Mouse (Mus musculus) neural tube, embryonic 13.5 days (tissue): ENCODE measurements around the gene Pmel. TPM values are rescaled to one million over a fixed set of nuclear protein-coding genes. Genes with fewer than 3 reads are reported as not detected.
A peak's percentile ranks its signal among the peaks of the same experiment; 100 is the strongest.
"Not testable (repeated sequence)": the region's sequence is repeated elsewhere in the genome, so short reads cannot be mapped to it uniquely, and the experiment has no call there.

Source experiments
- ATAC-seq: fragments of 200-750 bp; cut with Nextera tagmentation; 2 replicates; pipeline ENCODE4 v1.8.0; 2017; ENCODE audit warnings: low read depth, mild to moderate bottlenecking, moderate TSS enrichment, moderate library complexity
- H3K27ac ChIP-seq: fragments of 300-500 bp; sonication (generic); replicated peaks from 2 replicates; pipeline ENCODE4 v1.5.1; 2015; ENCODE audit warnings: moderate library complexity, mild to moderate bottlenecking, inconsistent platforms
- H3K27me3 ChIP-seq: fragments of 300-500 bp; sonication (generic); 2 replicates; pipeline ENCODE4 v1.6.1; 2015; ENCODE audit warnings: mild to moderate bottlenecking, inconsistent platforms
- H3K36me3 ChIP-seq: fragments of 300-500 bp; sonication (generic); 2 replicates; pipeline ENCODE4 v1.6.1; 2015; ENCODE audit warnings: mild to moderate bottlenecking, inconsistent platforms
- H3K4me1 ChIP-seq: fragments of 300-500 bp; sonication (generic); replicated peaks from 2 replicates; pipeline ENCODE4 v1.6.1; 2015; ENCODE audit warnings: inconsistent platforms
- H3K4me2 ChIP-seq: fragments of 300-500 bp; sonication (generic); 2 replicates; pipeline ENCODE4 v1.6.1; 2015; ENCODE audit warnings: inconsistent platforms, mild to moderate bottlenecking, moderate library complexity
- H3K4me3 ChIP-seq: fragments of 300-500 bp; sonication (generic); 2 replicates; pipeline ENCODE4 v1.5.1; 2015; ENCODE audit warnings: mild to moderate bottlenecking, inconsistent platforms
- H3K9ac ChIP-seq: fragments of 300-500 bp; sonication (generic); 2 replicates; pipeline ENCODE4 v1.6.1; 2015; ENCODE audit warnings: moderate library complexity, mild to moderate bottlenecking, inconsistent platforms
- H3K9me3 ChIP-seq: fragments of 300-500 bp; sonication (generic); 2 replicates; pipeline ENCODE4 v1.6.1; 2016; ENCODE audit warnings: inconsistent platforms
- WGBS: fragments of 180-500 bp; shearing (Covaris S2); methylation state at CpG from one replicate; pipeline ENCODE4 v1.1.7; 2015; 5-methylcytosine and 5-hydroxymethylcytosine counted together
- polyA plus RNA-seq: library from polyadenylated mRNA; unstranded; fragments of >200 nt; fragmentation: Nextera tagmentation; extraction: Ambion mirVana; gene quantifications from 2 replicates; pipeline ENCODE4 v1.2.1, GENCODE M21; 2015

The Pmel gene
- polyA plus RNA-seq, 1 experiment from 2014 or later = 1.0 TPM

- 11% methylated on average over 11 of the region's 11 CpGs for WGBS
- peak; percentile 58 for ATAC-seq
- H3K36me3 ChIP-seq = 0 out of 2 replicates have a peak, but pooled peaks cover 6% of the 10 kb centered on the region
- H3K9me3 ChIP-seq = no peaks in the 10 kb centered on the region
- 0 out of 2 replicates have a peak overlapping the region, but pooled peaks have one; percentile 29 for H3K27ac ChIP-seq
- H3K9ac ChIP-seq = peak overlapping the region; percentile 63
- H3K4me3 ChIP-seq = peak overlapping the region; percentile 75
- H3K4me2 ChIP-seq = peak overlapping the region; percentile 88
- no peaks in the 10 kb centered on the region for H3K27me3 ChIP-seq
- H3K4me1 ChIP-seq = peaks cover 19% of the 10 kb centered on the region
Observed at GRCm38 (mm10) chr10:128705317-128705693, 1.3 kb downstream of the Pmel start.

DNA sequence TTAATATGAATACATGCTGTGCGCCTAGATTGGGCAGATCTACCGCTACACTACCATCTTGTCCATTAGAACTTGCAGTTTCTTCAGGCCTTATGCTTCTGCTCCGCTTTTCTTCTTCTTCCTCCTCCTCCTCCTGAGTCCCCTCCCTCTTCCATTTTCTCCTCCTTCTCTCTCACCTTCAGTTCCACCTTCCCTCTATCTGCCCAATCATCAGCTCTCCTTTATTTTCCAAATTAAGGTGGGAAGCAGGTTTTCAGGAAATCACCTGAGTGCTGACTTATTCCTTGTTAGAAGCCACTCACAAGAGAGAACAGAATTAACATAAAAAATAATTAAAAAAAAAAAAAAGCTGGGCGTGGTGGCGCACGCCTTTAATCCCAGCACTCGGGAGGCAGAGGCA is 7.3 kb downstream of the Pmel start:
- not testable (repeated sequence) for H3K4me2 ChIP-seq, H3K9ac ChIP-seq, H3K36me3 ChIP-seq, H3K4me3 ChIP-seq, ATAC-seq, H3K4me1 ChIP-seq, H3K9me3 ChIP-seq, H3K27ac ChIP-seq, H3K27me3 ChIP-seq
- 95% methylated on average over 7 of the region's 7 CpGs for WGBS

DNA sequence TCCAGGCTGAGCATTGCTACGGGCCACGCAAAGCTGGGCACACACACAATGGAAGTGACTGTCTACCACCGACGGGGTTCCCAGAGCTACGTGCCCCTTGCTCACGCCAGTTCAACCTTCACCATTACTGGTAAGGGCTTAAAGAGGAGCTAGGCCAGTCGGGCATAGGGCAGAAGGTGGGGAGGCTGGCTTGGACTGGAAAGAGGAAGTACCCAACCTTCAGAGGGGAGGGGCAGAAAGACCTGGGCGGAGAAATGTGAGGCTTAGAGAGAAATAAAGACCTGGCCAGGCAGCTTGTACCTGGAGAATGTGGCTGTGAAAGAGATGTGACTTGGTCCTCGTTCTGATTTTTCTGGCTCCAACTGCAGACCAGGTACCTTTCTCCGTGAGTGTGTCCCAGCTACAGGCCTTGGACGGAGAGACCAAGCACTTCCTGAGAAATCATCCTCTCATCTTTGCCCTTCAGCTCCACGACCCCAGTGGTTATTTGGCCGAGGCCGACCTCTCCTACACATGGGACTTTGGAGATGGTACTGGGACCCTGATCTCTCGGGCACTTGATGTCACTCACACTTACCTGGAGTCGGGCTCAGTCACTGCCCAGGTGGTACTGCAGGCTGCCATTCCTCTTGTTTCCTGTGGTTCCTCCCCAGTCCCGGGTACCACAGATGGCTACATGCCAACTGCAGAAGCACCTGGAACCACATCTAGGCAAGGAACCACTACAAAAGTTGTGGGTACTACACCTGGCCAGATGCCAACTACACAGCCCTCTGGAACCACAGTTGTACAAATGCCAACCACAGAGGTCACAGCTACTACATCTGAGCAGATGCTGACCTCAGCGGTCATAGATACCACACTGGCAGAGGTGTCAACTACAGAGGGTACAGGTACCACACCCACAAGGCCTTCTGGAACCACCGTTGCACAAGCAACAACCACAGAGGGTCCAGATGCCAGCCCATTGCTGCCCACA is 11.9 kb downstream of the Pmel start:
- H3K4me1 ChIP-seq = no peaks in the 10 kb centered on the region
- no peak overlapping the region for H3K27ac ChIP-seq
- H3K36me3 ChIP-seq = no peaks in the 10 kb centered on the region
- H3K9ac ChIP-seq = no peak overlapping the region
- ATAC-seq = no peak
- 89% methylated on average over 19 of the region's 19 CpGs for WGBS
- H3K4me3 ChIP-seq = no peak overlapping the region
- H3K27me3 ChIP-seq = no peaks in the 10 kb centered on the region
- no peaks in the 10 kb centered on the region for H3K9me3 ChIP-seq
- no peak overlapping the region for H3K4me2 ChIP-seq

- not testable (repeated sequence) for H3K9me3 ChIP-seq, H3K27ac ChIP-seq, H3K4me2 ChIP-seq, H3K9ac ChIP-seq, H3K4me1 ChIP-seq, H3K36me3 ChIP-seq, ATAC-seq, H3K4me3 ChIP-seq, H3K27me3 ChIP-seq
- WGBS = 88% methylated on average over 4 of the region's 4 CpGs
Observed at GRCm38 (mm10) chr10:128725466-128725865, 21.5 kb downstream of the Pmel start.

DNA sequence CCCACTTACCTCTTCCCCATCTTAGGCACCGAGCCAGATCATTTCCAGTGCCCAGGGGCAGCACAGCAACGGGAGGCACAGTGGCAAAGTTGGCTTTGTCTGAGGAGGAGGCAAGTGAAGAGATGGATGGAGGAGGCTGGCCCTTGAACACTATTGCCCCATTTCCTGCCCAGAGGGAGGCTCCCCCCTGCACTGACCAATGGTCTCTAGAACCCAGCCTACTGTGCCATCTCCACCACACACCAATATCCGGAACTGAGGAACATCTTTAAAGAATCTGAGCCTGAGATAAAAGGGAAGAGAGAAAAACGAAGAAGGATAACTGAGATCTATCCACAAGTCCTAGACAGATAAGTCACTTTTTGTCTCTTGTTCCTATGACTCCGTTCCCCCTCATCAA is 24.1 kb downstream of the Pmel start:
- no peak overlapping the region for H3K4me3 ChIP-seq
- H3K4me1 ChIP-seq = no peaks in the 10 kb centered on the region
- WGBS = 79% methylated on average over 5 of the region's 5 CpGs
- H3K27ac ChIP-seq = no peak overlapping the region
- no peaks in the 10 kb centered on the region for H3K27me3 ChIP-seq
- H3K36me3 ChIP-seq = 0 out of 2 replicates have a peak, but pooled peaks cover 4% of the 10 kb centered on the region
- no peak overlapping the region for H3K4me2 ChIP-seq
- ATAC-seq = no peak
- no peak overlapping the region for H3K9ac ChIP-seq
- no peaks in the 10 kb centered on the region for H3K9me3 ChIP-seq

DNA sequence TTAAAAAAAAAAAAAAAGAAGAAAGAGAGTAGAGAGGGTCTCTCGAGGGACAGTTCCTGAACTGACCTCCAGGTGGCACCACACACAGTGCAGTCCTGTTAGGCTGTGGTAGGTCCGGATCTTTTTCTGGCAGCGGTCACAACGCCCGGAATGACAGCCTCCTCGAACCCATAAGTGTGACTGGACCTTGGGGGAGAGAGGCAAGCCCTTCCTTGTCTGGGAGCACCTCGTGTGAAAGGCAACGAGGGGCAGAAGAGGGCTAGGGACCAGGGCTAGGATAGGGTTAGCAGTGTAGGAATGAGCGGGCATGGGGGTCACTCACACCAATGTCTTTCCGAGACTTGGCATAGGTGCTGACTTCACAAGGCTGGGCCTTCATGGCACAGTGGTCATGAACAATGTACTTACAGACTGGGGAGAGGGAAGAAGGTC is 27.0 kb downstream of the Pmel start:
- 0 out of 2 replicates have a peak, but pooled peaks cover 8% of the 10 kb centered on the region for H3K36me3 ChIP-seq
- H3K9me3 ChIP-seq = no peaks in the 10 kb centered on the region
- no peaks in the 10 kb centered on the region for H3K27me3 ChIP-seq
- 30% methylated on average over 10 of the region's 10 CpGs for WGBS
- H3K4me2 ChIP-seq = 0 out of 2 replicates have a peak overlapping the region, but pooled peaks have one; percentile 18
- no peaks in the 10 kb centered on the region for H3K4me1 ChIP-seq
- no peak overlapping the region for H3K9ac ChIP-seq
- 0 out of 2 replicates have a peak, but pooled peaks have one; percentile 27 for ATAC-seq
- no peak overlapping the region for H3K27ac ChIP-seq
- no peak overlapping the region for H3K4me3 ChIP-seq

GRCm38 (mm10) chr10:128731992-128732391 is 28.0 kb downstream of the Pmel start:
- H3K4me3 ChIP-seq = no peak overlapping the region
- ATAC-seq = no peak

DNA sequence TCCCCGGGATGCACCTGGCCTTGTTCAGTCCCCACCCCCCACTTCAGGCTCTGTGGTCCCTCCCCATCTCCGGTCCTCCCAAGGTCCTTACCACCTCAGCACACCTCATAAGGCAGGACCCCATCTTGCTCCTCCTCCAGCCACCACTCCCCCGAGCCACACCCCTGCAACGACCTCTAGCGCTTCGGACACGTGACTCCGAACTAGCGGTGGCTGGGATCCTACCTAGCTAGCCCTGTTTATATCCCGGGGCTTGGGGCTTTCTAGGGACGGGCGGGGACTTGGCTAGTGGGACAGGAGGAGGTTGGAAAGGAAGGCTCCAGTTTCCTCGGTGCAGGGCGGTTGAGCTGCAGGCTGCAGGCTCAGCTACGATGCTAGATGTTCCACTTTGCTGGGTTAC is 33.4 kb downstream of the Pmel start:
- Histone ChIP-seq H3K4me2 (peak overlapping the region; percentile 50), H3K27me3 (peaks cover 14% of the 10 kb centered on the region), H3K27ac (no peak overlapping the region), H3K36me3 (0 out of 2 replicates have a peak, but pooled peaks cover 8% of the 10 kb centered on the region), H3K9me3 (no peaks in the 10 kb centered on the region), H3K4me3 (peak overlapping the region; percentile 20; the same call in 1 of the 2 replicates), H3K9ac (peak overlapping the region; percentile 55), H3K4me1 (peaks cover 4% of the 10 kb centered on the region; the same call in 1 of the 2 replicates)
- 0 out of 2 replicates have a peak, but pooled peaks have one; percentile 27 for ATAC-seq
- 5% methylated on average over 15 of the region's 15 CpGs for WGBS

More at GRCm38 (mm10) chr10:128731992-128732391, 28.0 kb downstream of the Pmel start:
- Histone ChIP-seq H3K9ac (no peak overlapping the region), H3K9me3 (no peaks in the 10 kb centered on the region), H3K36me3 (0 out of 2 replicates have a peak, but pooled peaks cover 8% of the 10 kb centered on the region), H3K4me1 (no peaks in the 10 kb centered on the region), H3K27me3 (no peaks in the 10 kb centered on the region), H3K27ac (no peak overlapping the region), H3K4me2 (no peak overlapping the region)

- 73% methylated on average over 2 of the region's 2 CpGs for WGBS
- no peak overlapping the region for H3K9ac ChIP-seq
- no peak overlapping the region for H3K4me2 ChIP-seq
- no peak for ATAC-seq
- peaks cover 42% of the 10 kb centered on the region for H3K27me3 ChIP-seq
- peaks cover 27% of the 10 kb centered on the region for H3K4me1 ChIP-seq
- H3K36me3 ChIP-seq = no peaks in the 10 kb centered on the region
- H3K27ac ChIP-seq = no peak overlapping the region
- H3K4me3 ChIP-seq = no peak overlapping the region
- no peaks in the 10 kb centered on the region for H3K9me3 ChIP-seq
Observed at GRCm38 (mm10) chr10:128740296-128740695, 36.3 kb downstream of the Pmel start.

- Histone ChIP-seq H3K27ac (no peak overlapping the region), H3K36me3 (no peaks in the 10 kb centered on the region), H3K27me3 (peaks cover 55% of the 10 kb centered on the region), H3K4me3 (no peak overlapping the region), H3K4me2 (peak overlapping the region; percentile 93; the same call in 1 of the 2 replicates), H3K9me3 (no peaks in the 10 kb centered on the region), H3K9ac (no peak overlapping the region), H3K4me1 (peaks cover 28% of the 10 kb centered on the region)
- ATAC-seq = no peak
- WGBS = 48% methylated on average over 4 of the region's 4 CpGs
Observed at GRCm38 (mm10) chr10:128742616-128743015, 38.6 kb downstream of the Pmel start.

DNA sequence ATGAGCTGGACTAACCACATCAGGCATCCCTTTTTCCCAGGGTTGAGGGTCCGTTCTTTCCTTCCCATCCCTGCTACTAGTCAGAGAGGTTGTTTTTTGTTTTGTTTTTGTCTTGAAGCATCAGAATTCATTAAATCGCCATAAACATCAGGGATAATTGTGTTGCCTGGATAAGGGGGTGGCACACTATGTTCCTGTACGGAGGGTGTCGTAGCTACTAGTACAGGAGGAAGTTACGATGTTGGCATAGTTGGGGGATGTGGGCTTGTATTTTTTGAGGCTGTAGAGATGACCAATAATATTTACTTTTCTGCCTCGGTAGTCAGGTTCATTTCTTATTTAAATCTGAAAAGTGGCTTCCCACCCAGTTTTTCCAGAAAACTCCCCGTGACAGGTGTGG is 39.2 kb downstream of the Pmel start:
- Histone ChIP-seq H3K36me3 (no peaks in the 10 kb centered on the region), H3K4me3 (peak overlapping the region; percentile 62), H3K4me2 (peak overlapping the region; percentile 93), H3K9ac (peak overlapping the region; percentile 81), H3K27ac (no peak overlapping the region), H3K9me3 (no peaks in the 10 kb centered on the region), H3K4me1 (peaks cover 28% of the 10 kb centered on the region), H3K27me3 (peaks cover 55% of the 10 kb centered on the region)
- WGBS = 4% methylated on average over 7 of the region's 7 CpGs
- no peak for ATAC-seq

GRCm38 (mm10) chr10:128743791-128744191 is 39.8 kb downstream of the Pmel start:
- Histone ChIP-seq H3K4me2 (peak overlapping the region; percentile 93), H3K9me3 (no peaks in the 10 kb centered on the region), H3K27me3 (peaks cover 55% of the 10 kb centered on the region), H3K36me3 (no peaks in the 10 kb centered on the region), H3K4me3 (peak overlapping the region; percentile 62), H3K9ac (peak overlapping the region; percentile 81), H3K4me1 (peaks cover 29% of the 10 kb centered on the region), H3K27ac (no peak overlapping the region)
- 0% methylated on average over 24 of the region's 37 CpGs for WGBS
- no peak for ATAC-seq
